Mouse (Mus musculus) heart, adult 2 months (tissue): ENCODE data around the gene Nfatc3. TPM values are rescaled to one million over a fixed set of nuclear protein-coding genes. Genes with fewer than 3 reads are reported as not detected.
A peak's percentile ranks its signal among the peaks of the same experiment; 100 is the strongest.
"Not testable (repeated sequence)": the region's sequence is repeated elsewhere in the genome, so short reads cannot be mapped to it uniquely, and the experiment has no call there.

ENCODE experiments used
- DNase-seq, 2 experiments: peaks; one replicate each; pipeline ENCODE4 v3.0.0; 2021
- H3K27ac ChIP-seq: fragments of 200-600 bp; 2 replicates; pipeline ENCODE4 v1.8.1; 2022
- H3K27me3 ChIP-seq: fragments of 200-500 bp; 2 replicates; pipeline ENCODE4 v1.6.1; 2012; ENCODE audit warnings: mild to moderate bottlenecking, low read length, inconsistent platforms, mixed read lengths; ENCODE audit not compliant: control insufficient read depth, insufficient read depth
- H3K36me3 ChIP-seq: fragments of 200-500 bp; 2 replicates; pipeline ENCODE4 v1.6.1; 2012; ENCODE audit warnings: low read length, inconsistent platforms; ENCODE audit not compliant: control insufficient read depth, insufficient read depth
- H3K4me1 ChIP-seq: fragments of 200-500 bp; 2 replicates; pipeline ENCODE4 v1.6.1; 2011; ENCODE audit warnings: low read length; ENCODE audit not compliant: control insufficient read depth, insufficient read depth
- H3K4me3 ChIP-seq: fragments of 200-600 bp; 2 replicates; pipeline ENCODE4 v1.8.1; 2022
- H3K79me2 ChIP-seq: fragments of 200-500 bp; replicated peaks from 2 replicates; pipeline ENCODE4 v1.6.1; 2012; ENCODE audit warnings: mild to moderate bottlenecking, inconsistent platforms, low read length, moderate library complexity, mixed read lengths; ENCODE audit not compliant: control insufficient read depth, insufficient read depth
- H3K9ac ChIP-seq: fragments of 200-500 bp; 2 replicates; pipeline ENCODE4 v1.6.1; 2012; ENCODE audit warnings: low read depth, mild to moderate bottlenecking, control low read depth, inconsistent platforms, low read length, mixed read lengths
- CTCF ChIP-seq: fragments of 200-600 bp; IDR thresholded peaks from 2 replicates; pipeline ENCODE4 v1.8.1; 2022; ENCODE audit warnings: antibody characterized with exemption, mild to moderate bottlenecking, moderate library complexity
- EP300 ChIP-seq: fragments of 200-500 bp; IDR thresholded peaks from 2 replicates; pipeline ENCODE4 v1.6.1; 2011; ENCODE audit warnings: low read depth, low read length, control low read depth; ENCODE audit not compliant: insufficient read depth
- POLR2A ChIP-seq: fragments of 200-500 bp; IDR thresholded peaks from 2 replicates; pipeline ENCODE4 v1.6.1; 2011; ENCODE audit warnings: mild to moderate bottlenecking, low read depth, low read length, control low read depth; ENCODE audit not compliant: insufficient read depth
- WGBS: fragments of 180-500 bp; shearing (Covaris S2); methylation state at CpG from one replicate; pipeline ENCODE4 v1.1.7; 2018; 5-methylcytosine and 5-hydroxymethylcytosine counted together
- intact Hi-C: fragments of 180-260 bp; cut with DNase I; formaldehyde crosslinking; loops from one replicate; pipeline ENCODE4 v1.15.1; 2025
- long read RNA-seq: library from polyadenylated mRNA; stranded (forward); transcript quantifications from one replicate; pipeline ENCODE4 v2.0.0, GENCODE M21; 2021
- polyA plus RNA-seq: library from polyadenylated mRNA; depleted of rRNA; stranded (reverse); fragments of >200 nt; gene quantifications from 2 replicates; pipeline ENCODE4 v1.2.3, GENCODE M21; 2012; rRNA removed
- total RNA-seq, 2 experiments: library from RNA; stranded (reverse); gene quantifications; 2 replicates each; pipeline ENCODE4 v1.2.3; 2021

Nfatc3 gene
- total RNA-seq, result 10 to 100 TPM; 18.9 to 19.2 TPM
- 12.2 and 21.8 TPM in 2 replicates for polyA plus RNA-seq
- long read RNA-seq, full-length matches to known transcripts, result 2 of 5 reads
- long read RNA-seq, partial matches to known transcripts, result 2 of 5 reads
- long read RNA-seq, other reads (novel, unspliced or antisense), result 1 of 5 reads

DNA sequence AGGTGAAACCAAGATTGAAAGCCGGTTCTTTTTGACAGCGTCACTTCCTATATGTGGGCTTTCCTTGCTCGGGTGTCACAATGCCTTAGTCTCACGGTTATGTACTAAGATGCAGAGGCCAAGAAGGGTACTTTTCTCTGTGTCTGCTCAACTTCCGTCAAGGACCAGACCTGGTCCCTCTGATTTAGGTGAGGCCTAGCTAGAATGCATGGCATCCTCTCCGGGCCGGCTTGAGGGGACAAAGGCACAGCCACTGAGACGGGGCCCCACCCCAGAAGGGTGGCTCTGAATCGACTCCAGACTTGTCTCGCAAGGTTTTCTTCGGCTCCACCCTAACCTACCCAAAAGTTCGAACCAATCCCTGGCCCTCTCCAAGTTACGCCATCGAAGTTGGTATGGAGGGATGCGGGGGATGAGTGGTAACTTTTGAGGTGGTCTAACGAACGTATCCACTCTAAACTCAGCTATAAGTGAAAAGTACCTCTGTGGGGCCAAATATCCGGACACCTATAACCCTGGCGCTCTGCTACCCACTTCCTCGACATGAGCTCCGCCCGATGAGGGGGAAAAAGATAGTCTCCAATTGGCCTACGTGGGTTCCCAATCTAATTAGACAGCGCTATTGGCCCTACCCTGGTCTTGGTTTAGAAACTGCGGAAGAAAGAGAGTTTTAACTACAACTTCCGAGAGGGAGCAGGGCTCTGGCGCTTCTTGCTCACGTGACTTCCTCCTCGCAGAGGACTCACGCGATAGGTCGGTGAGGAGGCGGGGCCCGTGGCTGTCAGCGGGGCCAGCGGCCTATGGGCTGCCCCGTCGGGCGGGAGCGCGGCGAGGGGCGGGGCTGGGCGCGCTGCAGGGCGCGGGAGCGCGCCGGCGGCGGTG is at the start of gene Nfatc3:
TSS of gene Nfatc3 (plus strand) at position 110 of the 882 bp plus-strand sequence.
- H3K27ac ChIP-seq, result peak within 1 kb of the TSS; percentile 95
- peaks cover 11% of the 10 kb centered on the region for H3K36me3 ChIP-seq
- no peaks in the 10 kb centered on the region for H3K27me3 ChIP-seq
- DNase-seq, result peak; percentile 96 to 99
- peak within 1 kb of the TSS; percentile 96 for H3K9ac ChIP-seq
- H3K4me1 ChIP-seq, result peaks cover 7% of the 10 kb centered on the region
- intact Hi-C loops, result no loop called here
- TF ChIP-seq CTCF (no peak), EP300 (no peak), POLR2A (peak; percentile 91)
- peaks cover 2% of the 10 kb centered on the region; the same call in 1 of the 2 replicates for H3K79me2 ChIP-seq
- peak within 1 kb of the TSS; percentile 76 for H3K4me3 ChIP-seq
- WGBS, result 1% methylated on average over 51 of the region's 52 CpGs

DNA sequence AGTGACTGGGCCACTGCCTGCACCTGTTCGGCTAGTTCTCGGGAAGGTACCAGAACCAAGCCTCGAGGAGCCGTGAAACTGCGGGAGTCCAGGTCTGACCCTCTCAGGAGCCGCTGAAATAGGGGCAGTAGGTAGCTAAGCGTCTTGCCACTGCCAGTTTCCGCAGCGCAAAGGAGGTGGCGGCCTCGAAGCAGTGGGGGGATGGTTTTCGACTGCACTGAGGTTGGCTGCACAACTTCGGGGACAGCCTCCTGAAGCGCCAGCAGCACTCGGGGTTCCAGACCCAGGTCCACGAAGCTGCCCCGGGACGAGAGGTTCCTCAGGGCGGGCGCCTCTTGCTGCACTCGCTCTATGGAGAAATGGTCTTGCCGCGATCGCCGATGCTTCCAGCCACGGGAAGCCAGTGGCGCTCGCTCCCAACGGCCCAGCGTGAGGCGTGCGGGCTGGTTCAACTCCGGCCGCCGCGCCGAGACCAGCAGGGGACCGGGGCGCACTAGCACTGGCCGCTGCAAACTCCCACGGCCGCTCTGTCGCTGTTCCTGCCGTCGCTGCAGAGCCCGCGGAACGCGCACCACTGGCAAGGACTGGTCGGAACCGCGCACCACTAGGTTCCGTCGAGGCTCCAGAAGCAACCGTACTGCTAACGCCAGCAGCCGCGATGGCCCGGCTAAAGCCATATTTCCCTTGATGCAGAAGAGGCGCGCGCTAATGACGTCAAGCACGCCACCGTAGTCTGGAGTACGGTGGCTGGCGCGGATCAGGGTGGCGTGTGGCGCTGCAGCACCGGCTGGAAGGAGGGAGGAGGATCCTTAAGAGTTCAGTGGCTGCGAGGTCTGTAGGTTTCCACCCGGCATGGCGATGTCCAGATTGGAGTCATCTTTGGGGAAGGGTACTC is 47.6 kb upstream of the Nfatc3 start:
- H3K27ac ChIP-seq, result peak overlapping the region; percentile 74
- peak overlapping the region; percentile 88 for H3K9ac ChIP-seq
- no peaks in the 10 kb centered on the region for H3K27me3 ChIP-seq
- intact Hi-C loops, result loop anchor here (5.0 kb wide), 3 partner anchors 109 to 309 kb away; partner anchors contain the start of genes Acd, Cenpt, Pard6a and Pskh1
- H3K4me3 ChIP-seq, result peak overlapping the region; percentile 75
- 1% methylated on average over 74 of the region's 74 CpGs for WGBS
- H3K4me1 ChIP-seq, result peaks cover 3% of the 10 kb centered on the region
- H3K36me3 ChIP-seq, result no peaks in the 10 kb centered on the region
- H3K79me2 ChIP-seq, result no peaks in the 10 kb centered on the region
- TF ChIP-seq CTCF (no peak; the same call in 1 of the 2 replicates), EP300 (0 out of 2 replicates have a peak, but pooled peaks have one; percentile 44), POLR2A (peak; percentile 82)
- peak; percentile 93 to 94 for DNase-seq

GRCm38 (mm10) chr8:106011643-106011986 is 47.0 kb upstream of the Nfatc3 start, which contains the start of gene Ddx28:
Gene Ddx28, minus strand, starts transcription at chr8:106011882.
- WGBS, result under 1% methylated on average over 6 of the region's 6 CpGs
- peak within 1 kb of the TSS; percentile 74 for H3K27ac ChIP-seq
- peak within 1 kb of the TSS; percentile 75 for H3K4me3 ChIP-seq
- DNase-seq, result no peak
- H3K27me3 ChIP-seq, result no peaks in the 10 kb centered on the region
- peaks cover 3% of the 10 kb centered on the region for H3K4me1 ChIP-seq
- no peaks in the 10 kb centered on the region for H3K36me3 ChIP-seq
- no peak for TF ChIP-seq CTCF
- TF ChIP-seq EP300, result no peak
- no peak for TF ChIP-seq POLR2A
- peak within 1 kb of the TSS; percentile 88 for H3K9ac ChIP-seq
- H3K79me2 ChIP-seq, result no peaks in the 10 kb centered on the region
- intact Hi-C loops, result loop anchor here (5.0 kb wide), 3 partner anchors 109 to 309 kb away; partner anchors contain the start of genes Acd, Cenpt, Pard6a and Pskh1

GRCm38 (mm10) chr8:106012203-106012602 is 46.4 kb upstream of the Nfatc3 start:
- intact Hi-C loops, result loop anchor here (5.0 kb wide), 3 partner anchors 110 to 310 kb away; partner anchors contain the start of genes Acd, Cenpt, Pard6a and Pskh1
- WGBS, result 78% methylated on average over 8 of the region's 8 CpGs
- H3K36me3 ChIP-seq, DNase-seq, H3K27ac ChIP-seq, H3K9ac ChIP-seq, H3K4me3 ChIP-seq, H3K27me3 ChIP-seq, H3K79me2 ChIP-seq, H3K4me1 ChIP-seq: not testable (repeated sequence)

DNA sequence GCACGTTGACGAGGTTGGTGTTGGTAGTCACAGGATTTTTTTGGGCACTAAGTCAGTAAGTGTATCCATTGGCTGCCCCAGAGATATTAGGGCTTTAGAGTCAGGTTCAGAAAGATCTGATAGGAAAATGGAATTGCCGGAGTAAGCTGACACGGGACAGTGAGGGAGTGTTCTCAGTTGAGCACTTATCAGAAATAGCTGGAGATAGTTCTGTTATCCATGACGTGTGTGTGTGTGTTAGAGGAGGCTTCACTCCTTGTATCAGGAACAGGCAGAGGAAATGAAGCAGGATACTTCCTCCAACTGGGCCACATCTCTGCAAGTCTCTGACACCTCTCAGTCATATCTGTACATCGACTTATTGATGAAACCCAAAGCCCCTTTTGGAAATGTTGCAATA is 42.4 kb upstream of the Nfatc3 start:
- Histone ChIP-seq H3K27ac (no peak overlapping the region), H3K9ac (no peak overlapping the region), H3K4me3 (no peak overlapping the region), H3K27me3 (no peaks in the 10 kb centered on the region), H3K36me3 (no peaks in the 10 kb centered on the region; the same call in 1 of the 2 replicates), H3K79me2 (no peaks in the 10 kb centered on the region), H3K4me1 (no peaks in the 10 kb centered on the region)
- no peak for TF ChIP-seq CTCF
- no peak for TF ChIP-seq EP300
- TF ChIP-seq POLR2A, result no peak
- no peak for DNase-seq
- intact Hi-C loops, result no loop called here
- WGBS, result 75% methylated on average over 6 of the region's 6 CpGs
